Mouse (Mus musculus) gonadal fat pad, adult 2 months (tissue): ENCODE data around the gene Pdcd2l. TPM values are rescaled to one million over a fixed set of nuclear protein-coding genes. Genes with fewer than 3 reads are reported as not detected.

Experiments
- DNase-seq: peaks from one replicate; pipeline ENCODE4 v3.0.0-alpha.2; 2012; ENCODE audit warnings: low read depth
- polyA plus RNA-seq: library from polyadenylated mRNA; depleted of rRNA; stranded (reverse); fragments of >200 nt; gene quantifications from 2 replicates; pipeline ENCODE4 v1.2.3, GENCODE M21; 2012; rRNA removed

The Pdcd2l gene
- polyA plus RNA-seq, 1 experiment, result 29.4 TPM

GRCm38 (mm10) chr7:34141123-34141522 is 55.3 kb downstream of the Pdcd2l start:
- no peak for DNase-seq

GRCm38 (mm10) chr7:34139493-34139892 is 57.0 kb downstream of the Pdcd2l start:
- DNase-seq, result no peak

Other genes with a start within 250 kb of the Pdcd2l start
- gene Scgb2b27, start 182.7 kb downstream of the Pdcd2l start, polyA plus RNA-seq, result not detected in 2 replicates
- not detected in 2 replicates for gene Scgb1b27, start 175.2 kb downstream of the Pdcd2l start, polyA plus RNA-seq
- not detected in 2 replicates for gene Scgb1b30, start 101.2 kb downstream of the Pdcd2l start, polyA plus RNA-seq
- 20.1 and 22.8 TPM in 2 replicates for gene Wtip, start 63.4 kb downstream of the Pdcd2l start, polyA plus RNA-seq
- gene Uba2, start 27.1 kb downstream of the Pdcd2l start, polyA plus RNA-seq, result 57.4 and 57.5 TPM in 2 replicates
- 269 and 270 TPM in 2 replicates for gene Gpi1, start 33.7 kb upstream of the Pdcd2l start, polyA plus RNA-seq
- not detected in 2 replicates for gene Gm6096, start 54.4 kb upstream of the Pdcd2l start, polyA plus RNA-seq
- 33.8 and 35.0 TPM in 2 replicates for gene 4931406P16Rik, start 116.9 kb upstream of the Pdcd2l start, polyA plus RNA-seq
- gene Lsm14a, start 196.7 kb upstream of the Pdcd2l start, polyA plus RNA-seq, result 64.5 and 81.4 TPM in 2 replicates